Mouse (Mus musculus) adrenal gland, adult 2 months (tissue): ENCODE results near the gene Ttc27. TPM values are rescaled to one million over a fixed set of nuclear protein-coding genes. Genes with fewer than 3 reads are reported as not detected.
"Not testable (repeated sequence)": the region's sequence is repeated elsewhere in the genome, so short reads cannot be mapped to it uniquely, and the experiment has no call there.

Source experiments
- DNase-seq: peaks from one replicate; pipeline ENCODE4 v3.0.0; 2021
- long read RNA-seq: library from polyadenylated mRNA; stranded (forward); transcript quantifications from one replicate; pipeline ENCODE4 v2.0.0, GENCODE M21; 2021
- polyA plus RNA-seq: library from polyadenylated mRNA; depleted of rRNA; stranded (reverse); fragments of >200 nt; gene quantifications from 2 replicates; pipeline ENCODE4 v1.2.3, GENCODE M21; 2012; rRNA removed
- total RNA-seq, 2 experiments: library from RNA; stranded (reverse); gene quantifications; 2 replicates each; pipeline ENCODE4 v1.2.3; 2021

The Ttc27 gene
- total RNA-seq (10 to 100 TPM; 24.6 TPM), polyA plus RNA-seq (1.8 and 2.1 TPM in 2 replicates)
- long read RNA-seq, transcript Ttc27-201 (20 exons, 2,838 nt) = major isoform, 9 of 12 reads
- long read RNA-seq, partial matches to known transcripts = 0 of 12 reads
- long read RNA-seq, other reads (novel, unspliced or antisense) = 1 of 12 reads

DNA sequence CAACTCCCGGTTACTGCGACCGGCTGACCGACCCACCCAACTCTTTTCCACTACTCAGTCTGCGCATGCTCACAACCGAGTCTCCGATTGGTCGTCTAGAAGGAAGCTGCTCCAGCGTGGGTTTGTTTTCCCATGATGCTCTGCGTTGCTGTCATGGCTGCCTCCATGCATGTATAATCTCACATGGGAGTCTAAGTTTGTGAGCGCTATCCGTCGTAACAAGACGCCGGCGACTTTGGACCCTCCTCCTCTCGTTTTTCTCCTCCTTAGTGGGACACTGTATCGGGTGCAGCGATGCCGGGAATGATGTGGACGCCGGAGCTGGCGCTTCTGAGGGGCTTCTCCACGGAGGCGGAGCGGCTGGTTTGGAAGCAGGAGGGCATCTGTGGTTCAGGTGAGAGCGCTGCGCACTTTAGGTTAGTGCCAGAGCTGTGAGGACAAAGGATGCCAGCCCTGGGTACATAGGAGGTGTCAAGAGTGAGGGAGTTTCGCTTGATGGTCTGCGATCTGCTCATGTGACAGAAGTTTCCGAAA is at the start of gene Ttc27:
Gene Ttc27, plus strand, starts transcription at position 115 of the 534 bp plus-strand sequence.
- peak; percentile 96 for DNase-seq

DNA sequence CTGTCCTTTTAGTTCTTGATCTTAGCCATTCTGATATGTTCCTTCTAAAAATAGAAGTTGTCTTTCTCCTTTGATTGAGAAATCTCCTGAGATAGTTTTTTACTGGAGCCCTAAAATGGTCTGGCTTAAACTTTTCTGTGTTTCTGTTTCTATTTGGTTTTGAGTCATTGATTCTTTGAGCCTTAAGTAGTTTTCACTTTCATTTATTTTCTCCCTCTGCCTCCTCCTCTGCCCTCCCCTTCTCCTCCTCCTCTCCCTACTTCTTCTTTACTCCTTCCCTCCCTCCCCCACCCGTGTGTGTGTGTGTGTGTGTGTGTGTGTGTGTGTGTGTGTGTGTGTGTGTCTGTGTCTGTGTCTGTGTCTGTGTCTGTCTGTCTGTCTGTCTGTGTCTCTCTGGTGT is 49.5 kb upstream of the Ttc27 start:
- no peak for DNase-seq

DNA sequence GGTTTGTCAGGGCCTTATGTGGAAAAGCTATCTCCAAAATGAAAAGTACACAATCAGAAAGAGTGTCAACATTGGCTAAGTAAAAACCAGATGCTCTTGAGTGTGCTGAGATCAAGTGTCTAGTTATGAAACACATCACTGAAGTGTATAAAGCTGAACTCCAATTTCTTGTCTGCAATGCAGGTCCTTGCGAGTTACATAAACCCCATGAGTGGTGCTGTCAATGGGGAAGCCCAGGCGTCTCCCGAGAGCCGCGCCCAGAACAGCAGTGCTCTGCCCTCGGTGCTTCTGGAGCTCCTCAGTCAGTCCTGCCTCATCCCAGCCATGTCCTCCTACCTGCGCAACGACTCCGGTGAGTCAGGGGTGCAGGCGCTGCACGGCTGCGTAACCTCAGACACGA is 47.5 kb upstream of the Ttc27 start:
- DNase-seq = no peak

DNA sequence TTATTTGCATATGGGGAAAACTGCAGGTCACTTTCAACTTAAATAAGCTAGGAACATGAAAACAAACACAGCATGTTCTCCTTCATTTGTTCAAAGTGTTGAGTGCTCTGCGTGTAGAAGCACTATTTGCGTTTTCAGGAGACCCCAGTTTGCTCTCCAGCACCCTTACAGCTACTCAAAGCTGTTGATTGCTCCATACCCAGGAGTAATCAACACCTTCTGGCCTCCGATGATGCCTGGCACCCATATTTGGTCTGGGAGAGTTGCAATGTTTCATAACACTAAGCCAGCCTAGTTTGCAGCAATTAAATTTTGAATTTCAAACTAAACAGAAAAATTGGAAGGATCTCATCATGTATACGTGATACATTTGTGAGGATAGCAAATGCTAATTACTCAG is 45.1 kb upstream of the Ttc27 start:
- DNase-seq = no peak

DNA sequence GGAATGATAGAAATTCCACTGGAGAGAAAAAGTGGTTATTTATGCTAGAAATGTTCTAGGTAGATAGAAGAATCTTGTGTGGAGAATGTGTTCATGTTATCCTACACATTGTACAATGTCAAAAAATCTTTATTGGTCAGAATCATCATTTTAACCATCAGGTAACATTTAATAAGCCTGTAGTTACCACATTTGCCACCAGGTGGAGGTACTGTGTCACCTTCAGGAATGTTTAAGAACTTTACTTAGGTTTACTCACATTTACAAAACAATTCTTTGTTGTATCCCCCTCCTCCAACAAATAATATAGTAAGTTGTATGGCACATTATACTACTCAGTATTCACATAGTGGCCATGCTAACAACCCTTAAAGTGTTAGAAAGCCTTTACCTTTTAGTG is 44.3 kb upstream of the Ttc27 start:
- DNase-seq = no peak

DNA sequence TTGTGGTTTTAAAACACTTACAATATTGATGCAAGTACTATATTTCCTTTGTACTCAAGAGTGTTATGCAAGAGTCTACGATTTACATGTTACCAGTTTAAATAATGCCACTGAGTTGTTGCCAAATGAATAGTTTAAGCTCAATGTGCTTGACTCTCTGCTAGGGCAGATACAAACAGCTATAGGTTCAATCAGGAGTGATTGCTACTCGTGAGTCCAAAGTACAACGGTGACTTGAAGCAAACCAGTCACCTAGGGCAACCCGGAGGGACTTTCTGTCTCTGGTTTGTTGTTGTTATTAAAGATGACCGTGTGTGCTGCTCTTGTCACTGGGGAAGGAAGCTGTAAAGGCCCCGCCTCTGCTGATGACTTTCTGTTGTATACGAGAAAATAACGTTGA is 39.5 kb upstream of the Ttc27 start:
- no peak for DNase-seq

DNA sequence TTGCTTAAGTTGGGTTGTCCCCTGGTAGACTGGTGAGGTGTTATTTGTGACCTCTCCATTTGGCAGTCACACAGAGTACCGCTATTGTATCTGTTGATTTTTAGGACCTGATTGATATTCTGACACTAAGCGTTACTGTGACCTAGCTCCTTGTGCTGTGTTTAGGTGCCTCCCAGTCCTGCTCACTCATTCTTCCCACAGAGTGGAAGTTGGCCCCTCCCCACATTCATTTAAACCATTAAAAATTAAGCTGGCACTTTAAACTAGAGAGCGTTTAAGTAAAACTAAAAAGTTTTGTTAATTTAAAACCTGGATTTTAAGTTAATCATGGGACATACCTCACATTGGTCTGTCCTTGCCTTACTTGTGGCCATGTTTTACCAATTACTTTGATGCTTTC is 32.6 kb upstream of the Ttc27 start:
- DNase-seq = no peak

DNA sequence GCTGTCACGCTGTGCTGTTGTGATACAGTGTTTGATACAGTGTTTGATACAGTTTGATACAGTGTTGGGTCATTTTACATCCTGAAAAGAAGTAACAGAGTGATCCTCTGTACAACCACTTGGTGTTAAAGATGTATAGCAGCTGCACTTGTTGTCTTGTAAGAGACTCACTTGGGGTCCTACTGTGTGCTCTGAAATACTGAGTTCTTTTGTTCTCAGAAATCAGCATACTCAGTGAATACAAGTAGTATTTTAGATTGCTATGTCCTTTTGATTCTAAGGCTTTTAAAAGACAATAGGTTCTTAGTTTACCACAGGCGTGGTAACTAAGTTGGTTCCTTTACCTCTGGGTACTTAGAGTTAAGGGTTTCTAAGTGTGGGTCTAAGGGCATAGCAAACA is 29.0 kb upstream of the Ttc27 start:
- no peak for DNase-seq

DNA sequence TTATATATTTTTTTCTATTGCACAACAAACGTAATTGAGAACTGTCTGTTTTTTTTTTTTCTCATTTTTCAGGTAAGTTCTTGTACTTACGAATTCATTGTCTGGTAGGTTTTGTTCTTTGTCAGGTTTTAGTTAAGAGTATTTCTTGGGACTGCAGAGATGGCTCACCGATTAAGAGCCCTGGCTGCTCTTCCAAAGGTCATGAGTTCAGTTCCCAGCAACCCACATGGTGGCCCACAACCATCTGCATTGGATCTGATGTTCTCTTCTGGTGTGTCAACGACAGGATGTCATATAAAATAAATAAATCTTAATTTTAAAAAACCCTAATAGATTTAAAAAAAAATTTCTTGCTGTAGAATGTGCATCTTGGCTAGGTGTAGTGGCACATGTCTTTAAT is 28.1 kb upstream of the Ttc27 start:
- no peak for DNase-seq

DNA sequence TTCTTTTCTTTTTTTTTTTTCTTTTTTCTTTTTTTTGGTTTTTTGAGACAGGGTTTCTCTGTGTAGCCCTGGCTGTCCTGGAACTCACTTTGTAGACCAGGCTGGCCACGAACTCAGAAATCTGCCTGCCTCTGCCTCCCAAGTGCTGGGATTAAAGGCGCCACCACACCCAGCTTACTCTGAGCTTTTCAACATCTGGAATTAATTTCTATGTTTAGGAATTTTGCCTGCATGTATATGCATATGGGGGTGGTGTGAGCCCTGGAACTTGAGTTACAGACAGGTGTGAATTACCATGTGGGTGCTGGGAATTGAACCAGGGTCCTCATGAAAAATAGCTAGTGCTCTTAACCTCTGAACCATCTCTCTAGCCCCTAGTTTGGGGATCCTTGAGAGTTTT is 15.9 kb upstream of the Ttc27 start:
- DNase-seq = not testable (repeated sequence)

DNA sequence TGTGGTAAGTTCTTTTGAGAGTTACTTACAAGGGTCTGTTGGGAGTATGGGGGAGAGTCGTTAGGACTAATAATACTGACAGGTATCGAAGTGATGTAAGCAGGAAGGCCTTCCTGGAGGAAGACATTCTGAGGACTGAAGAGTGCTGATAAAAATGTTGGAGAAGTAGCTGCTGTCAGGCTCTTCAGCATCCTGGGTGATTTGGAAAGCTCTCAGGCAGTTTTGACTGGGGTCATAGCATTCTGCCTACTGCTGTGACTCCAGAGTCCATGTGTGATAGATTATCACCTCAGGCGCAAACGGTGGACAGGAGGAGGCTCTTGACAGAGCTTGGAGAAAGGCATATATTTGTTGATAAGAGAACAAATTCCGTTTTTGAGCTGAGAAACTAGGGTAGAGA is 12.1 kb upstream of the Ttc27 start:
- no peak for DNase-seq

DNA sequence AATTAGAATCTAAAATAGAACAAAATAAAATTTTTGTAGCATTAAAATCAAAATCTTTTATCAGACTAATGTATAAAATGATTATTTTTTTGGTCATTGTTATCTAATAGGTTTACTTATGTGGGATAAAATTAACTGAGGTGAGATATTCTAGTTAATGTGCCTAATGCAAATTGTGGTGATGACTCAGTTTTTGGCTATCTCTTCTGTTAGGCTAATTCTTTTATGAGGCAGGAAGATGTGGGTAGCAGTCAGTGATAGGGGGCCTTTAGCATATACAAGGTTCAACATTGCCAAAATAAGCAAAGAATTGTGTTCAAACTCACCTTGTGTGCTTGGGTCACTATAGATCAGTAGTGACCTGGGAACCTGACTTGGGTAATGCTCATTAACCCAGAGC is 10.9 kb upstream of the Ttc27 start:
- DNase-seq = no peak

DNA sequence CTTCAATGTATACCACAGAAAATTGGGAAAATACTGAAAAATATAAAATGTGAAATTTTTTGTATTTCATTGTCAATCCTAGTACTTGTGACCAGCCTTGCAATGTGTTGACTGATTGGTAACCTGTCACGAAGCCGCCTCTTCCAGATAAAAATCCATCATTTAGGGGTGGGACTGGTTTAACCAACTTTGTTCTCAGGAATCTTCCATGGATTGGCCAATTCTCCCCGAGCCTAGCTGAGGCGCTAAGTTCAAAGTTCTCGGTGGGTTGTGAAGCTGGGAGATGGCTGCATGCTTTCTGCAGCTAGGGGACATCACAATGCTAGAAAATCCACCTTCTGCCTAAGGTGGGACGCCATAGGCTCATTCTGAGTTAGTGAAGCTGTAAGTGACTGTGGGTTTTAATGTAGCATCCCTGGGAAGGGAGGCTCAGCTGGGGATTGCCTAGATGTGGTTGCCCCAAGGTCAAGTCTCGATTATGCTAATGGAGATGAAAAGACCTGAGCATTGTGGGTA is 9.8 kb upstream of the Ttc27 start:
- no peak for DNase-seq

DNA sequence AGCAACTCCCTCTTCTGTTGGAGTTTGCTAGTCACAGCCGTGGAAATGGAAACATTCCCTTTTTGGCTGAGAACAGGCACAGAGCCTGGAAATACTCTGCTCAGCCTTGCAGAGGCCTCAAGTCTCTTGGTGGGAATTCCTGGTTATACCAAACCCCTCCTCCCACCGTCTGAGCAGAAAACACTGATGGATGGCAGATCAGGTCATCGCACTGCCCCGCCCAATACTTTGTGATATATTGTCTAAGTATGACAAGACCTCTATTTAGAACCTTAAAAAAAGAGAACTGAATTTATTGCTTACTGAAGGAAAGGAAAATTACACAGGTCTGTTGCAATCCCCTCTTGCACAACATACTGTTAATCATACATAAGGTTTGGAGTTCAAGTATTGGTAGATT is 6.8 kb upstream of the Ttc27 start:
- peak; percentile 49 for DNase-seq

DNA sequence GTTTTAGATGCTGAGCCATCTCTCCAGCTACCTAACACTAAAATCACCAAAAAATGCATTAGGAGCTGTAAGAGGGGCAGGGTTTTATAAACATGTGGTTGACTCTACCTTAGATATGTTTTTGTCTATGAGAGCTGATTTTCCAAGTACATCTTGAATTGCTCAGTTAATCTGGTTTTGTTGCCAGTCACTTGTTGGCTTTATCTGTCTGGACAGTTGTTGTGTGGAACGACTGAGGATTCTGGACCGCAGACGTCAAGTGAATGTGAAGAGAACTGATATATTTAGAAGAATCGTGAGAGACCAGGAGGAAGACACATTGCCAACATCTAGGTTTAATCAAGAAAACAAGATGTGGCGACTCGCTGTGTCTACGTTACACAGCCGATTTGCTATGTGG is 5.9 kb upstream of the Ttc27 start:
- no peak for DNase-seq

DNA sequence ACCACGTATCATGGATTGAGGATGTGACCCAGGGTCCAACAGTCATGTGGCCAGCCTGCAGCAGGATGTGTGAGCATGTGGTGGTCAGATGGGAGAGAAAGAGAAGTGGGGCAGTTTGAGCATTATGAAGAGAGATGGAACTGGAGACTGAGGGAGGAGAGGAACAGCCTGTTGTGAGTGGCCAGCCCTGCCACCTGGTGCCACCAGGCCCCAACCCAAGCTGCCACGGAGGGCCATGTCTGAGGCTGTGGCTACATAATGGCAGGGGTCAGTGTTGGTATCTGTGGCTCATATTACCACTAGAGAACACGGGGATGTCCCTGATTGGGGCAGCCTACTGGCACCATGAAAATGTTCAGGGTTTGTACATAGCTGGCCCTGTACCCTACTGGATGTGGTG is 2.4 kb upstream of the Ttc27 start:
- DNase-seq = no peak

DNA sequence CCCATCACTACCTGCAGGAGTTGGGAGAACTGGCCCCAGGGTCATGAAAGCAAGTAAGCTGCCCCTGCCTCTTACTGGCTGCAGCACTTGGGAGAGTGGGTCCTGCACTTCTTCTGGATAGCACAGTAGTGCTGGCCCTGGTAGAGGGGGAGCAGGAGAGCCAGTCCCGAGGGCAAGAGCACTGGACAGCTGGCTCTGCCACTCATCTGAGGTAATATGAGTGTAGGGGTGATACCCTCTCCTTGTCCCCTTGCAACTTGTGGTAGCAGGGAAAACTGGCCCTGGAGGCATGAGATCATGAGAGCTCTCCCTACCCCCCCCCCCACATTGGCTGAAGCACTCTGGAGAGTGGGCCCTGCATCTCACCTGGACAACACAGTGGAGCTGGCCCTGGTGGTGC is 1.8 kb upstream of the Ttc27 start:
- DNase-seq = no peak

DNA sequence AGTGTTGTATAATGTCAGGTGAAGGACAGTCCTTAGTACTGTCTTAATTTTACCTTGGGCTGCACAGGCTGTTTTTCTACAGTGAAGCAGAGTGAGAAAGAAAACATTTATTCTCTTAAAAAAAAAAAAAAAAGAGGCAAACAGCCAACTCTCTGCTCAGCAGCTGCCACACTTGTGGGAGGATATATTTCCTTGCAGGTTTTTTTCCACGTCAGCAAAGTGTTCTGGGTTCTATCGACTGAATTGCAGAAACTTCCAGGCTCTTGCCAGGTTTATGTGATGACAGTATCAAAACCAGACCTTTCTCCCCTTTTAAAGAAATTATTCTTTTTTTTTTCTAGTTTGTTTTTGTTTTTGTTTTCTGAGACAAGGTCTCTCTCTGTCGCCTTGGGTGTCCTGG is 889 bp upstream of the Ttc27 start:
- DNase-seq = no peak

DNA sequence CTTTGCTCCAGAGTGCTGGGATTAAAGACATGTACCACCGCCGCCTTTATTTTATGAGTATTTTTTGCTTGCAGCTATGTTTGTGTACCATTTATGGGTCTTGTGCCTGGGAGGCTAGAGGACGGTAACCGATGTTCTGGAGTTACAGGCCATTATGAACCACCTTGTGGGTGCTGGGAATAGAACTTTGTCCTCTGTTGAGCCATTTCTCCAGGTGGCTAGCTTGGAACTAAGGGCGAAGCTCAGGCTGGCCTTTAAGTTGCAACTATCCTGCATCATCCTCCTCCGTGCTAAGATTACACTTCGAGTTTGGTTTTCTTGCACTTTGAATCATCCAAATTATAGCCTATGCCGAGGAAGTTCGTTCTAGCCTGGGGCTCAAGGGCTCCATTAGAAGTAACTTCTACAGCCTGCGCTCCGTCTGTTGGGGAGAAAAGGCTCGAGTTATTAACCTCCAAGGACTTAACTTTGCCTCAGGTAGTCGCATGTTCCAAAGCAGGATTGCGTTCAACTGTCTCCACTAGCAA is 378 bp upstream of the Ttc27 start:
- DNase-seq = no peak

DNA sequence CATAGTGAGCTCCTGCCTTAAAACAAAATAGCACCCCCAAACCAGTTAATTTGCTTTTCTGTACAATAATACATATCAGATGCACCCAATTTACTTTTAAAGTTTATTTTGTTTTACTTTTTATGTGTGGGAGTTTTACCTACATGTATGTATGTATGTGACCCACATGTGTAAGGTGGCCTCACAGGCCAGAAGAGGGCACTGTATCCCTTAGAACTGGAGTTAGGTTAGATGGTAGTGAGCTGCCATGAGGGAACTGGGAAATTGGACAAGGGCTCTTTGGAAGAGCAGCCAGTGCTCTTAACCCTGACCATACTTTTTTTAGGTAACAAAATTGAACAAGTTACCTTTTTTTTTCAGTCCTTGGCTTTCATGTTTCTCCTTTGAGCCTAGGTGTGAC is 15.3 kb downstream of the Ttc27 start:
- DNase-seq = no peak

DNA sequence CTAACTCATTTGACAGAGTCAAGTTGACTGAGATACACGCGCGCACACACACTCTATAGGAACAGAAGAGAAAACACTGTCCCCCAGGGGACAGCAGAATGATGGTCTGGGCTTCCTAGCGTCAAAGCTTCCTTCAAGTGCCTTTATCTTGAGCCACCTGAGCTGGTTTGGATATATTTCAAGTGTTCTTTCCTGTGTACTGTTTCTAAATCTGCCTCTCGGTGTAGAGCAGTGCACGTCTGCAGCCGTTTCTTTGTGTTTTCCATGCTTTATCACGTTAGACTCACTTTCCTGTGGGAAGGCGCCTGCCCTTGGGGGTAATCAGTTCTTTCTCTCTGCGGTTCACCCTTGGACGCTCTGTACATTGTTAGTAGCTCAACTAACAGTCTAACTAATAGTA is 17.9 kb downstream of the Ttc27 start:
- DNase-seq = no peak

DNA sequence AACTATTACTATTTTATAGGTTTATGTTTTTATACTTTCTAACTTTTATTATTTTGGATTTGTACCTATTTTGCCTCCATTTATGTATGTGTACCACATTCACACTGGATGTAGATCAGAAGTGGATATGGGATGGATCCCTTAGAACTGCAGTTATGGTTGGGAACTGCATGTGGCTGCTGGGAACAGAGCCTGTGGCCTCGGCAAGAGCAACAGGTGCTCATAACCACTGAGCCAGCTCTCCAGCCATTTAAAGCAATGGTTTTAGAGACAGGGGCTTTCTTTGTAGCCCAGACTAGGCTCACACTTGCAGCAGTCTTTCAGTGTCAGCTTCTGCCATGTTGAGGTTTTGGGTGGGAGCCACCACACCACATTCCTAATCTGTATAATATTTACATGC is 32.1 kb downstream of the Ttc27 start:
- no peak for DNase-seq

DNA sequence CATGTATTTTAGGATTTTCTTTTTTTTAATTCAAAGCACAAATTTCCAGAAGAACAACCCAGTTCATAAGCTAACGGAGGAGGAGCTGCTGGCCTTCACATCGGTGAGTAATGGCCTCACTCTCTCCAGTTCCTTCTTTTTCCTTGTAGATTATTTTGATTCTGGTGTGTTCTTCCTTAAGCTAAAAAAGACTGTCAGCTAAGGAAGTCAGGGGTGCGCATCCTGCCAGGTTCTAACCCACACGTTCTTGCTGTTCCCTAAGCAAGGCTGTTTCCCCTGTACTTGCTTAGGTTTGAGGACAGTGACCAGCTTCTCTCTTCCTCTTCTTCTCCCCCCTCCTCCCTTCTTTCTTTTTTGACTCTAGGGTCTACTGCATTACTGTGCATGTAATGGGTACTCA is 33.5 kb downstream of the Ttc27 start:
- DNase-seq = no peak

DNA sequence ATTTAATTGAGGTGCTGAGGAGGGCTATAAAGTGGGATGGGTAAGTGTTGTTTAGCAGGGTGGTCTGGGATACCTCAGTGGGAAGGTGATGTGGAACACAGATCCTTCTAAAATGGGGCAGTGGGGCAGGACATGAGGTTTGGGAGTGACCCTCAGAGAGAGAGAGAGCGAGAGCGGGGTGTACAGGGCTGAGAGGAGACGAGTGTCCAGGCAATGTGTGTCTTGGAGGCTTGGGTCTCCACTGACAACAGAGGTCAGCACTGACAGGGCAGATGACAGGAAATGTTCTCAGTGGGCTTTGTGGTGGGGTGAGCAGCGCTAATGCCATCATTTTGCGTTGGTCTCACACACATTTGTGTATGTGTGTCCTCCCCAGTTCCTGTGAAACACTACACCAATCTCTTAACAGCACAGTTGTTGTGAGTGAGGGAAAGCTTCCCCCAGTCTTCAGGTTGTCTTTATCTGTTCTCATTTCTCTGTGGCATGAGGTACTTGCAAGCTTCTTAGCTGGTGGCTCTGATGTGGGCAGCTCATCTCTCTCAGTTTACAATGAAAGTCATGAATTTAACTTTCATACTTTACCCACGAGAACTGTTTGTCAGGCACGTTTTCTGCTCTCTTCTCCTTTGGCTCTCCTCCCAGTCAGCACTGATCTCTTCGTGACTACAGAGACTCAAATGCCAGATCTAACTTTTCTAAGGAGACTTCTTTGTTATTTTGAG is 35.5 kb downstream of the Ttc27 start:
- no peak for DNase-seq
